Mouse (Mus musculus): ENCODE data around the gene Gorasp2.

DNA sequence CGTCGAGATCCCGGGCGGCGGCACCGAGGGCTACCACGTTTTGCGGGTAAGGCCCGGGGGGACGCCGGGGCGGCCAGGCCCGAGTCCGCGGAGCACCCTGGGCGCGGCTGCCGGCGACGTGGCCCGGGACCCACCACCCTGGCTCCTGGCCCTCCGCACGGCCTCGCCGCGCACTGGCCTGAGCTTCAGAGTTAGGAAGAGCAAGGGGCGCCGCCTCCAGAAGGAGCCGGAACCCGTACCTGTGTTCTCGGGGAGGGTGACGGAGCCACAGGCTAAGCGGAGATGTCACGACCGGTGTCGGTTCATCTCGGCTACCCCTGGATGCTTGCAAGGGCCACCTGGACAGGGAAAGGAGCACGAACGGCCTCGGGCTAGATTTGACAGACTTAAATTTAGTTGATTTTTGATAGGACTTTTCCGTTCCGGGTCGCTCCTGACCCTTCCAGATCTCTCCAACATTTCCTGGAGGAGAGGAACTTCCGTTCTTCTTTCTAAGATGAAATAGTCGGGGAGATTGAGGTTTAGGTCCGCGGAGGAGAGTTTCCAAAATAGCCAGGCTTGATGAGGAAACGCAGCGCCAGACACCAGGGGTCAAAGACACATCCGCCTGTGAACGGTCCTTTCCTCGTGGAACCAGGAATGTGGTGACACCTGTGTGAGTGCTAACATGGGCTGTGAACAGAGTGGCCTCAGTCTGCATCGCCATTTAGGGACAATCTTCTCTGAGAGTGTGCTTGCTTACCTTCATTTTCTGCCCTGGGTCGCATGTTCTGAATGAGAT is 529 bp downstream of the Gorasp2 start, which contains the start of gene Gm26558:
- TF ChIP-seq EP300 (IDR thresholded peaks at IDR 0.05; ENCODE audit: insufficient read depth, low read depth, low read length) (no peak), CTCF (IDR thresholded peaks at IDR 0.05; ENCODE audit: low read depth, low read length) (no peak), POLR2A (IDR thresholded peaks at IDR 0.05; ENCODE audit: insufficient read depth, low read length) (no peak)

All from ES-Bruce4 (cell line).